Mouse (Mus musculus): Measurements from ENCODE around the gene Thsd7b.
"Not testable (repeated sequence)": the region's sequence is repeated elsewhere in the genome, so short reads cannot be mapped to it uniquely, and the experiment has no call there.

The Thsd7b gene

DNA sequence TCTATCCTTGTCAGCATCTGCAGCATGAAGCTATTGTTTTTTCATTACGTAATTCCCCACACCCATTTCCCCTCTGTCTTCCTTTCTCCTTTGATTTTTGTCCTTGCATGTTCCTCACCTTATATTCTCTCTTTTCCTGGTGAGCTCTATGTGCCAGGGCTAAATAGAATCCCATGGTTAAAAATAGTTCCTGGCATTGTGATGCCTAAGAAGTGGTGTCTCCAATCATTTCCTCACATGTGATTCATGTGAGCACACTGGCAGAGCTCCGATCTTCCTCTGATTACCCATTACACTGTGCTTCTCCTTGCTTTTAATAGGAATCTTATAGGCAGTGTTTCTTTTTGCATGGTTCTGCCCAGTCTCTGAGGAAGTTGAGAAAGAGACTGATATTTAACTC is 826.1 kb downstream of the Thsd7b start:
- no peak for DNase-seq (ENCODE audit: low spot score in 2 of 2)

DNA sequence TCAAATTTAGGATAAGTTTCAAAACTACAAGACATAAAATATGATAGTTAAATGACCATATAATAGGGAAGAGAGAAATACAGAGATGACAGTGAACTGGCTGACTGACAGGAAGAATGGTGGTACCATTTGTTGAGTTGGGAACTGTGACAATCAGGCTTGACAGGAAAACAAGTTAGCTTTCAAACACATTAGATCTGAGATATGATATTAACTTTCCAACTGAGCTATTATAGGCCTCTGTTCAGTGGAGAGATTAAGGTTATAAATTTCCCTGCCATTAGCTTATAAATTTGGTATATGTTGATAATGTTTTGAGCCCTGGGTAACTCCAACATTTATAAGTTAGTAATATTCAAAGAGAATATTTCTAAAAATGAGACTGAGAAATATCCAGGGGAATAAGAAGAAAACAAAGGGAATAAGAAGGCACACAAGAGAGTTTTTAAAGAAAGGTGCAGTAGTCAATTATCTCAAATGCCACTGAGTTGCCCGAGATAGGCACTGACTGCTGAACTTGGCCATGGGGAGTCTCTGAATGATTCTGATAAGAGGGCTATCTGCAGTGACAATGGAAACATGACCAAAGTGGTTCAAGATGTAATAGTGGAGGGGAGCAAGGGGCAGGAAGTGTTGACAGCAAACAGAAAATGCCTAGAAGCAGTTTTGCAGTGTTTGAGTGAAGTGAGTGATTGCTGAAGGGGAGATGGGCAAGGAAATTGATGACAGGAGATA is 839.6 kb downstream of the Thsd7b start:
- no peak for DNase-seq (ENCODE audit: low spot score in 2 of 2)

GRCm38 (mm10) chr1:130113549-130113948 is 840.4 kb downstream of the Thsd7b start:
- DNase-seq (ENCODE audit: low spot score in 2 of 2): no peak

DNA sequence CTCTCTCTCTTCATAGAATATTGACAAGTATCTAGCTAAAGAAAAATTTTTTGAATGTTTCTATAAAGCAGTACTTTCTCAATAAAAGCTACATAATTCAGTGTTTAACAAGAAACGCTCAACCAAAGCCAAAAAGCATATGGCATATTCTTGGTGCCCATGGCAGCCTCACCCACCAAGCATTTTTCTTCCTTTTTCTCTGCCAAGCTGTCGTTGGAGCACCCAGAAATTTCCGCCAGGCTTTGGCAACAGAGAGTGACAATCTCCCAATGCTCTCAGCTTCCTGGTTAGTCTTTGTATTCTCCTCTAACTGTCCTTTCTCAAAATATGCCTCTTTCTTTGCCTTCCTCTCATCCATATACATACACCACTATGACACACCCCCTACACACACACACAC is 857.8 kb downstream of the Thsd7b start:
- peak; percentile 4 to 7 for DNase-seq (ENCODE audit: low spot score in 2 of 2)

DNA sequence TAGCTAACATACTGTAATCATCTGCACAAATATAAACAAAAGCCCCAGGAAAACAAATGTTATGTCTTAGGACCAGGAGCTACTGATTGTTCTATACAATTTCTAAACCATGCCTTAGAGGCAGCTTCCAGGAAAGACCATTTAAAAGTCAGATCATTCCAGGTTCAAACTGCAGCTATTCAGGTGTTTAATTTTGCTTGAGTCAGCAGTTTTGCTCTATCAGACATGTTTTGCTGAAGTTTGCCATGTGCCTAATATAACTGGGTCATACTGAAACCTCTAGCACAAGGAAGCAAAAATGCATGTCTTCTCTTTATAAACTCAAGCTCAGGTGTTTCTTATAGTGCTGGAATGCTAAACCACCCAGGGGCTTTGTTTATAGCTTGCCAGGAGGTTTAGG is 893.1 kb downstream of the Thsd7b start:
- DNase-seq (ENCODE audit: low spot score in 2 of 2): no peak

DNA sequence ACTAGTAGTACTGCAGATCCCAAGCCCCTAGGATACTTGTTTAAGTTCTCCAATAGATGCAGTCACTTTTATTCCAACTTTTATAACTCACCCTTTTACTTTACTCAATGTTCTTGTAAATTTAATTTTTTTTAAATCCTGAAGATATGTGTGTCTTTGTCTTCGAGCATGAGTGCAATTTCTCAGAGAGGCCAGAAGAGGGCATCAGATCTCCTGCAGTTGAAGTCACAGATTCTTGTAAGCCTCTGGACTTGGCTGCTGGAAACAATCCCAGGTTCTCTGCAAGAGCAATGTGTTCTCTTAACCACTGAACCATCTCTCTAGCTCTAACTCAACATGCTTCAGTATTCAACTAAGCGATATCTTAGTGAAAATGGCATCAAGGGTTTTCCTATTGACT is 894.2 kb downstream of the Thsd7b start:
- DNase-seq (ENCODE audit: low spot score in 2 of 2): no peak

- no peak for DNase-seq (ENCODE audit: low spot score in 2 of 2)
Measured at GRCm38 (mm10) chr1:130169875-130170274, 896.8 kb downstream of the Thsd7b start.

GRCm38 (mm10) chr1:130170290-130170689 is 897.2 kb downstream of the Thsd7b start:
- DNase-seq (ENCODE audit: low spot score in 2 of 2): no peak

DNA sequence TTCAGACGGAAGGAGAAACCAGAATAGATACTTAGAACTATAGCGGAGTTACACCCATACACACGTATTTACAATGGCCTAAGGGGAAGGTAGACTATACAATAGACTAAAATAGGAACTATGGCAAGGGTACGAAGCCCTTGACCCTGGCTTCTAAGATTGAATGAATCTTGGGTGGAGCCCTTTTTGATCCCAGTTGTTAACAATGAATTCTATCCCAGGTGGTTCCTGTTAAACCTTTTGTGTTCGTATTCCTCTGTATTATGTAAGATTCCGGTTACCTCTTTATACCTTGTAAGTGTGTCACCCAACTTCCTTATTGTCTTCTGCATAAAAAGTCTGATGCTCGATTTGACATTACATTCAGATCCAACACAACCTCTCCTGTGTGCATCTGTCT is 913.7 kb downstream of the Thsd7b start:
- DNase-seq (ENCODE audit: low spot score in 2 of 2): not testable (repeated sequence)

- DNase-seq (ENCODE audit: low spot score in 2 of 2): peak; percentile 59 to 72
Measured at GRCm38 (mm10) chr1:130192190-130193028, 919.3 kb downstream of the Thsd7b start.

- no peak for DNase-seq (ENCODE audit: low spot score in 2 of 2)
Measured at GRCm38 (mm10) chr1:130217404-130217803, 944.3 kb downstream of the Thsd7b start.

GRCm38 (mm10) chr1:130222904-130223303 is 949.8 kb downstream of the Thsd7b start:
- DNase-seq (ENCODE audit: low spot score in 2 of 2): no peak

- DNase-seq (ENCODE audit: low spot score in 2 of 2): no peak
Measured at GRCm38 (mm10) chr1:130245563-130245962, 972.5 kb downstream of the Thsd7b start.

GRCm38 (mm10) chr1:130246264-130246663 is 973.2 kb downstream of the Thsd7b start:
- not testable (repeated sequence) for DNase-seq (ENCODE audit: low spot score in 2 of 2)

DNA sequence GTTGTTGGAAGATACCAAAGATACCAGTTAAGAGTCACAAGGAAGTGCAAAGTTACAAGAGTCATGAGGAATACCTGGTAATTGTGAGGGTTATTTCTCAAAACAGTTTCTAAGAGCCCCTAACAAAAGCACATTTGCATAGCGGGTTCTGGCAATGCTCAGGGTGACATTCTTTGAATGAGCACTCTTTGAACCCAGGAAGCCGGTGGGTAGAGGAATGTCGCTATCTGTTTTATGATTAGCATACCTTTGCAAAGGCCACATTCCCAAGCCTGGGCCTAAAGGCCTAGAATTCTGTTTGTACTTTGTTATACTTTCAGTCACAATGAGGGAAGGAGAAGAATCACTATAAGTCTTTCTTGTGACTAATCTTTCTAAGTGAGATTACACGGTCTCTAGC is 973.8 kb downstream of the Thsd7b start:
- DNase-seq (ENCODE audit: low spot score in 2 of 2): not testable (repeated sequence)

DNA sequence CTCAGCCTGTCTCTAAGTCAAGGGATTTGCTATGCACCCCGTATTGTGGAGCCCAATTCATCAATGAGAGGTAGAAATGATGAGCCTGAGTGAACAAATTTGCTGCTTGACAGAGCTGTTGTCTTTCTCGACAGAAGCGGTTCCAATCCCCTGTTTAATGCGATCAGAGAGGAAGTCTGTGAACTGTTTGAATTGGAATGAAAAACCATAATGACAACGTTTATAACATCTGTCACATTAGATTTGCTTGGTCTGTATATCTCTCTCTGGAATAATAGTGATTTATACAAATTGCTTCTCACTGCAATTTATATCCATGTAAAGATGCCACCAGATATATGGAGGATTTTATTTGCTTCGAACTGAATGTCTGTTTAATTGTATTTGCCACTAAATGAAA is 988.9 kb downstream of the Thsd7b start:
- DNase-seq (ENCODE audit: low spot score in 2 of 2): no peak

Data from right cerebral cortex, adult 2 months (tissue).